Mouse (Mus musculus) liver, embryonic 16.5 days (tissue): ENCODE results near the gene Gnat1. TPM values are rescaled to one million over a fixed set of nuclear protein-coding genes. Genes with fewer than 3 reads are reported as not detected.
A peak's percentile ranks its signal among the peaks of the same experiment; 100 is the strongest.

ENCODE experiments used
- ATAC-seq: fragments of 200-750 bp; cut with Nextera tagmentation; 2 replicates; pipeline ENCODE4 v1.8.0; 2017; ENCODE audit warnings: low read depth, mild to moderate bottlenecking, moderate number of reproducible peaks, moderate library complexity
- H3K27ac ChIP-seq: fragments of 300-500 bp; sonication (generic); 2 replicates; pipeline ENCODE4 v1.5.1; 2014; ENCODE audit warnings: mild to moderate bottlenecking, low read length
- H3K27me3 ChIP-seq: fragments of 300-500 bp; sonication (generic); 2 replicates; pipeline ENCODE4 v1.6.1; 2014; ENCODE audit warnings: low read depth, low read length, mixed read lengths; ENCODE audit not compliant: control insufficient read depth, insufficient read depth
- H3K36me3 ChIP-seq: fragments of 300-500 bp; sonication (generic); 2 replicates; pipeline ENCODE4 v1.6.1; 2014; ENCODE audit warnings: mild to moderate bottlenecking; ENCODE audit not compliant: control insufficient read depth, insufficient read depth
- H3K4me1 ChIP-seq: fragments of 300-500 bp; sonication (generic); 2 replicates; pipeline ENCODE4 v1.6.1; 2014; ENCODE audit warnings: low read depth, low read length, mixed read lengths; ENCODE audit not compliant: control insufficient read depth
- H3K4me2 ChIP-seq: fragments of 300-500 bp; sonication (generic); 2 replicates; pipeline ENCODE4 v1.6.1; 2014; ENCODE audit warnings: low read depth, low read length, mixed read lengths
- H3K4me3 ChIP-seq: fragments of 300-500 bp; sonication (generic); 2 replicates; pipeline ENCODE4 v1.5.1; 2014; ENCODE audit warnings: low read depth, mild to moderate bottlenecking, low read length
- H3K9ac ChIP-seq: fragments of 300-500 bp; sonication (generic); 2 replicates; pipeline ENCODE4 v1.6.1; 2014; ENCODE audit warnings: low read depth, low read length
- H3K9me3 ChIP-seq: fragments of 300-500 bp; sonication (generic); replicated peaks from 2 replicates; pipeline ENCODE4 v1.6.1; 2016; ENCODE audit warnings: low read length; ENCODE audit not compliant: control insufficient read depth
- WGBS: fragments of 180-500 bp; shearing (Covaris S2); extraction: QIAGEN DNeasy Blood & Tissue Kit; methylation state at CpG from one replicate; pipeline ENCODE4 v1.1.7; 2014; ENCODE audit not compliant: insufficient replicate concordance; 5-methylcytosine and 5-hydroxymethylcytosine counted together
- polyA plus RNA-seq: library from polyadenylated mRNA; unstranded; fragments of >200 nt; fragmentation: Nextera tagmentation; extraction: Ambion mirVana; gene quantifications from 2 replicates; pipeline ENCODE4 v1.2.1, GENCODE M21; 2015

Gene Gnat1
- polyA plus RNA-seq, 1 experiment from 2014 or later = 1.1 TPM

DNA sequence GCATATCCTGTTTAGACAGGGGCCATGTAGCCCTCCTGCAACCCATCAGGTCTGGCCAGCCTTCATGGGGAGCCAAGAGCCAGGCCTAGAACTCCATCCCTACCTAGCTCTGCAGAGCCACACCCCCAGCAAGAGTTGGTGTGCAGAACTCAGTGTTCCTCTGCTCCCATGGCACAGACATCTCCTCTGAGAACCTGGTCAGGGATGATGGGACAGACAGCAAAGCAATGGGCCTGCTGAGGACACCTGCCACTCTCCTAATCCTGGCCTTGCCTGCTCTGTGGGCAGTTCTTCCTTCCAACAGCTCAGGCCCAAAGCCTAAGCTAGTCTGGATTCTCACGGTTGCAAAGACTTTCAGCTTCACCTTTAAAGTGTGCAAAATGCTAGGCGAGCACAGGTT lies 36.1 kb upstream of the Gnat1 start:
- Histone ChIP-seq H3K4me2 (no peak overlapping the region), H3K4me1 (no peaks in the 10 kb centered on the region), H3K9me3 (no peaks in the 10 kb centered on the region), H3K36me3 (no peaks in the 10 kb centered on the region), H3K27me3 (peaks cover 25% of the 10 kb centered on the region), H3K27ac (no peak overlapping the region), H3K9ac (no peak overlapping the region), H3K4me3 (no peak overlapping the region)
- no peak for ATAC-seq
- 43% methylated on average over 2 of the region's 2 CpGs for WGBS

DNA sequence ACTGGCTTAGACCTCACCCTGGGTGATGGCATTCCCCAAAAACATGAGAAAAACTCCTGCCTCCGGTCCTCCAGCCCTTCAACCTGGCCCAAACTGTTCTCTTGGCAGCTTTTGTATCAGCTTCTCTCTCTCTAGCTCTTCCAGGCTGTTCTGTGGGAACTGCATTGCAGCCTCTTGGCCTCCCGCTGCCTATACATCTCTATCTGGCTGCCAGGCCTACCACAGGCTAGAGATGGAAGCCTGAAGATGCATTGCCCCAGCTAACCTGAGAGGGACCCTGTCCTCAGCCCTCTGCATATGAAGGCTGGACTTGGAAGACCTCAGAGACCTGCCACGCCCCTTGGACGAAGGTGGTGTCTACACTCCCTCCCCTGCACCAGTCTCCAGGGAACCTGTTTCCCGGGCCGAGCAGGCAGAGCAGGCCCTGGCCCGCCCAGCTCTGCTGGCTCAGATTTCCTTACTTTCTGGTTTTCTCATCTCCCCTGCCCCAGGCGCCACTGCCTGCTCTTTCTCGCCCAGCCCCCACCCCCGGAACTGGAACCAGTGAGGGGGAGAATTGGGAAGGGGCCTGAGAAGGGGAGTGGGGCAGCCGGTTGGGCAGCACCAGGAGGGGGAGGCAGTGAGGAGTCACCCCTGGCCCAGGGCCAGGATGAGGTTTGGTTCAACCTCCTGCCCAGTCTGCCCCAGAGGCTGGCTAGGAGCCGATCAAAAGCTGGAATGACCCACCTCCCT lies 34.9 kb upstream of the Gnat1 start:
- Histone ChIP-seq H3K27ac (no peak overlapping the region), H3K9me3 (no peaks in the 10 kb centered on the region), H3K27me3 (peaks cover 37% of the 10 kb centered on the region), H3K4me3 (no peak overlapping the region), H3K4me1 (peaks cover 8% of the 10 kb centered on the region), H3K9ac (no peak overlapping the region), H3K4me2 (no peak overlapping the region), H3K36me3 (no peaks in the 10 kb centered on the region)
- no peak for ATAC-seq
- WGBS = 35% methylated on average over 12 of the region's 12 CpGs

DNA sequence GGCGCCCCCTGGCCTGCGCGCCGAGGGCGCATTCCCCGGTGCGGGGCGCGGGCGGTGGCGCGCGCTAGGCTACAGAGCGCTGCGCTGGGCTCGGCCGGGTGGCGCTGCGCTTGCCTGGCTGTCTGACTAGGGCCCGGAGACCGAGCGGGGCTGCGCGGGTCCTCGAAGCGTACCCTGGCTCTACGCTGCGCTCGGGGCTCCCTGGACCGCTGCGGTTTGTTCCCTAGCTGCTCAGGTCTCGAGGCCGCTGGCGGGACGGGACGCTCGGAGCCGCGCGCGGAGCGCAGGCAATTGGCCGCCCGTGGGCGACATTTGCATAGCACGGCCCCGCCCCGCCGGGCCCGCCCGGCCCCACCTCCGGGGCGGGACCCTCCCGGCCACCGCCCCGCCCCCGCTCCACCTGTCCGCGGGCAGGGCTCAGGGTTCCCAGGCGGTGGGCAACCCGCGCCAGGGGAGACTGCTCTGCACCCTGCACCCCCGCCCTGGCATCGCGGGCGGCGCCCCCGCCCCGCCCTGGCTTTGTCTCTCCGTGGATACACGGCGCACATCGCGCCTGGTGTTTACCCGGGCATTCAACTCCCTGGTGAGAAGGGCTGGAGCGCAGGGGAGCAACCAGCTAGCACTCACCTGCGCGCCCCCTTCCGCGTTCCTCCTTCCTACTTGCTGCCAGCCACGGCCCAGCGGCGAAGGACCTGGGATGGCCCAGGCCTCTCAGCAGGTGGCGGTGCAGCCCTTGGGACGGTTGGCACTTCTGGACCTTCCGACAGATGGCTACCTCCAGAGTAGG lies 30.4 kb upstream of the Gnat1 start, which contains the start of gene Sema3f:
Gene Sema3f (minus strand): TSS at position 779 of the 787 bp plus-strand sequence.
- H3K36me3 ChIP-seq = no peaks in the 10 kb centered on the region
- H3K4me3 ChIP-seq = peak within 1 kb of the TSS; percentile 60
- peaks cover 81% of the 10 kb centered on the region for H3K27me3 ChIP-seq
- H3K4me1 ChIP-seq = peaks cover 11% of the 10 kb centered on the region
- H3K9me3 ChIP-seq = no peaks in the 10 kb centered on the region
- peak within 1 kb of the TSS; percentile 28 for H3K9ac ChIP-seq
- peak; percentile 85 for ATAC-seq
- H3K27ac ChIP-seq = no peak within 1 kb of the TSS
- whole genome bisulfite sequencing = 1% methylated on average over 79 of the region's 86 CpGs
- peak within 1 kb of the TSS; percentile 89 for H3K4me2 ChIP-seq

DNA sequence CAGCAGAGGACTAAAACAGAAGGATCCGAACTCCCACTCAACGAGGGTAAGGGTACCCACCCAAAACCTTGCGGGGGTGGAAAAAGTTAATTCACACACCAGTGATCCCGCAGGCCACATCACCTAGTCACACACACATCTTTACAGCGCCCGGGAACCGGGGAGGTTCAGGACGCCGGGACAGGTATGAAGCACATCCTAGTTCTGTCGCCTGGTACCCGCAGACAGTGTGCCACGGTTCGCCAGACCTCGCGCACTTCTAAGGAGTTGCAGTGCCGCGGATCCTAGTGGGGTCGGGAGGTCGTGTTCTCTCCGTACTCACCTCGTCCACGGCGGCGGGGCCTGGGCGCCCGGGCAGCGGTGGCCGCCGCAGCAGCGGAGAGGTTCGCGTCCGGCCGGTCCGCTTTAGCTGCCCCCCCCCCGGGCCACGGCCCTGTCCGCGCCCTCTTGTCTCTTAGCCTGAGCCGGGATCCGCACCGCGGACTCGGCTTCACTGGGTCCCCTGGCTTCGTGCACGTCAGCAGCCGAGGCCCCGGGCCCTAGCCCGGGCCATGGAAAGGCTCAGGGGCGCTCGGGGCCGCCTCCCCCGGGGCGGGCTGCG lies 29.7 kb upstream of the Gnat1 start:
- Histone ChIP-seq H3K4me3 (peak overlapping the region; percentile 60), H3K27ac (no peak overlapping the region), H3K4me2 (peak overlapping the region; percentile 89), H3K27me3 (peaks cover 79% of the 10 kb centered on the region), H3K9ac (peak overlapping the region; percentile 25), H3K4me1 (peaks cover 11% of the 10 kb centered on the region), H3K36me3 (no peaks in the 10 kb centered on the region), H3K9me3 (no peaks in the 10 kb centered on the region)
- ATAC-seq = no peak
- WGBS = under 1% methylated on average over 50 of the region's 55 CpGs

DNA sequence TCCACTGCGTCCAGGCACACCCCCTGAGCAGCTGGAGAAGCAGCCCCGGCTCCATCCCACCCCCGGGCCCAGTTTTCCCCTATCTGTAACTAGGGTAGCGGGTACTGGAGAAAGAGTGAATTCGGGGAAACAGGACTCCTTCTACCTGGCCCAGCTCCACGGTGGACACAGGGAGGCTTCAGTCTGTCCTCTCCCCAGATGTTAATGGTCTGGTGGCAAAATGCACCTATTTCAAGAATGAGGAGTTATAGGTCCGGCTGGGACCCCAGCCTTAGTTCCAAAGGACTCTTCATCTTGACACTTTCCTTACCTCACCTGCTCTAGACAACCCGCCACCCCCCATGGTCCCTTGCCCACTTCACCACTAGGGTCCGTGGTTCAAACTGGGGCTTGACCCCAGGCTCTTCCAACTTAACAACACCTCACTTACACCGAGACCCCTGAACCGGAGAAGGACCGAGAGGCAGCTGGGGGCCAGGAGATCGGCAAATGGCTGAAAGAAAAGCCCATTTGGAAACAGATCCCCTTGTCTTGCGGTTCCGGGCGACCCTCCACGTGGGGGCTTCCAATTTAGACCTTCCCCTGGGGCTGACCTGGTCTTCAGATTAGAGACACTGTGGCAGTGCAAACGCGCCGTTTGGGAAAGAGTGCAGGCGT lies 29.1 kb upstream of the Gnat1 start:
- Histone ChIP-seq H3K27me3 (peaks cover 78% of the 10 kb centered on the region), H3K27ac (no peak overlapping the region), H3K9ac (no peak overlapping the region), H3K36me3 (no peaks in the 10 kb centered on the region), H3K4me2 (peak overlapping the region; percentile 89), H3K4me3 (peak overlapping the region; percentile 60), H3K4me1 (peaks cover 11% of the 10 kb centered on the region), H3K9me3 (no peaks in the 10 kb centered on the region)
- ATAC-seq = no peak
- WGBS = 4% methylated on average over 21 of the region's 21 CpGs

DNA sequence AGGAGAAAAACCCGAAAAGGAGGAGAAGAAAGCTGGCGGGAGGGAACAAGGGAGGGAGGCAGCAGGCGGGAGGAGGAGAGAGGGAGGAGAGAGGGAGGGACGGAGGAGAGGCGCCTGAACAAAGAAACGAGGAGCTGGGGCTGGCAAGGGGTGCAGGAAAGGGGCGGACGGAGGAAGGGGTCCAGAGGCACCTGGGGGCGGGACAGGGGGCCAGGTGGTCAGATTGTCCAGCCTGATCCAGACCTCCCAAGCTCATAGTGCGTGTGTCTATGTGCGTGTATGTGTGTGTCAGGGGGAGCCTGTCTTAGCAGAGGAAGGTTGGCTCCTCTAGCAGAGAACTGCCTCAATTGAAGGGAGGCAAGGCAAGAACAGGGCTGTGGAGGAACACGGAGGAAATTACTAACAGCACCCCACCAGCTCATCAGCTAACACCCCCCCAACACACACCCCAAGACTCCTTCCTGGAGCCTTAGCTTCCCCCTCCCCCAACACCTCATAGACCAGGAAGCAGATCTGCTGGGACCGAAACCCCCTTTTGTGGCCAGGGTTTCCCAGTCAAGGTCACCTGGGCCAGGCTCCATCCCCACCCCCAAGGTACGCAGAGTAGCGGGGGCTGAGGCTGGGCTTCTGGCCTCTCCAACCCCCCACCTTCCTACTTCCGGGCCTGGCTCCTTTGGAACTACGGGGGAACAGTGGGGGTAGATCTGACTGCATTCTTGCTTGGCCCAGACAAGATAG lies 28.4 kb upstream of the Gnat1 start:
- ATAC-seq = no peak
- 6% methylated on average over 17 of the region's 17 CpGs for WGBS
- Histone ChIP-seq H3K9ac (no peak overlapping the region), H3K36me3 (no peaks in the 10 kb centered on the region), H3K4me2 (peak overlapping the region; percentile 89), H3K9me3 (no peaks in the 10 kb centered on the region), H3K4me3 (peak overlapping the region; percentile 60; the same call in 1 of the 2 replicates), H3K27ac (no peak overlapping the region), H3K27me3 (peaks cover 73% of the 10 kb centered on the region), H3K4me1 (peaks cover 11% of the 10 kb centered on the region)

DNA sequence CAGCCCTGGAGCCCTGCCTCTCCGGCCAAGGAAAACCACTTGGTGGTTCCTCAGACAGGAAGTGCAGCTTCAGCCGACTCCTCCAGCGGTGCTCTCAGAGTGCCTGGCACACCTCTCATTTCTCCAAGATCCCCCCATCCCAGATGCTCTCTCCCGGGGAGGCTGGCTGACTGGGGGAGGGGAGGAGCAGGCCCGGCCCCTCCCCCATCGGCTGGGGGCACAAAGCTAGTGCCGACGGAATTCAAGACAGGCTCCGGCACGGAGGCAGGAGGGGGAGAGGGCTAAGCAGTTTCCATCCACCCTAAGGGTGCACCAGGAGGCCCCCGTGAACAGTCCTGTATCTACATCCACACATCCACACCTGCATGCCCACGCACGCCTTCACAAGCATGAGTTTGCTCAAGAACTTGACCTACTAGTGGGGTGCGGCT lies 27.3 kb upstream of the Gnat1 start:
- Histone ChIP-seq H3K4me2 (no peak overlapping the region), H3K27me3 (peaks cover 70% of the 10 kb centered on the region), H3K27ac (no peak overlapping the region), H3K4me3 (no peak overlapping the region), H3K4me1 (peaks cover 11% of the 10 kb centered on the region), H3K9me3 (no peaks in the 10 kb centered on the region), H3K36me3 (no peaks in the 10 kb centered on the region), H3K9ac (no peak overlapping the region)
- 7% methylated on average over 14 of the region's 14 CpGs for WGBS
- no peak for ATAC-seq

DNA sequence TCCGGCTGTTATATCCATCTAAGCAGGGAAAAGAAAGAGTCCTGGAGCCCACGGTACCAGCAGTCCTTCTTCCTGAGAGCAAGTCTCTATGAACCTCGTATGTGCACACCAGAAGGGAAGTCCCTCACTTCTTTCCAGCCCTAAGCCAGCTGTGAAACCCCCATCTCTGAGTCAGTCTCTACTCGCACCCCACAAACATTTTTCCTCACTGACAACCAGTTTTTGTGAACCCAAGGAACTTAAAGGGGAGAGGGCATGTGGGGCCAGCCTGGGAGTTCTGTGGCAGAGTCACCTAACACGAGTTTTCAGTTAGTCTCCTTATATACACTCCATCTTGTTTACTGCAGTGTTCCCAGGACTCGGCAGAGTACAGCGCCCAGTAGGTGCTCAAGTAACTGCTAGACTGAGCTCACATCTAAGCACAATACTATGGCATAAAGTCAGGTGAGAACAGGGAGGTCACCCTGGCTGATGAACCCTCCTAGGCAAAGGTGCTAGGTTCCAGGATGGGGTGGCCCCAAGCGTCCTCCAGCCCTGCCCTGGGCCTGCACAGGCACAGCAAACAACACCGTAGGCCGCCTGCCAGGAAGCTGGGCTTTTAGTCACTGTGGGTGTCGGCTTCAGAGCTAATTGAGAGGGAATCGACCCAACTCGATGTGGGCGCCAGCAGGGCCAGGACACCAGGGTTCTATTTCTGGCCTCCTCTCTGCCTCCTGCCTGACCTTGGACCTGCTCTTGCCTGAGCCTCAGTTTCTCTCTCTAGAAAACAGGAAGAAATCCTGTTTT lies 24.0 kb upstream of the Gnat1 start:
- no peak for ATAC-seq
- H3K36me3 ChIP-seq = no peaks in the 10 kb centered on the region
- no peaks in the 10 kb centered on the region for H3K9me3 ChIP-seq
- 46% methylated on average over 14 of the region's 14 CpGs for WGBS
- H3K4me3 ChIP-seq = no peak overlapping the region
- H3K9ac ChIP-seq = no peak overlapping the region
- H3K27ac ChIP-seq = no peak overlapping the region
- no peak overlapping the region for H3K4me2 ChIP-seq
- H3K4me1 ChIP-seq = no peaks in the 10 kb centered on the region
- peaks cover 37% of the 10 kb centered on the region for H3K27me3 ChIP-seq
